Mouse (Mus musculus): Measurements from ENCODE around the gene Itgb1bp1. TPM values are rescaled to one million over a fixed set of nuclear protein-coding genes. Genes with fewer than 3 reads are reported as not detected.

Gene Itgb1bp1
- polyA plus RNA-seq, 1 experiment from 2014 or later, result 50.9 TPM

GRCm38 (mm10) chr12:21274446-21274845 is 11.6 kb downstream of the Itgb1bp1 start:
- Histone ChIP-seq H3K4me1 (replicated peaks; ENCODE audit: insufficient read depth, low read length) (no peaks in the 10 kb centered on the region), H3K9me3 (replicated peaks; ENCODE audit: low read length) (no peaks in the 10 kb centered on the region), H3K9ac (ENCODE audit: low read depth, low read length) (no peak overlapping the region), H3K4me2 (ENCODE audit: low read length) (no peak overlapping the region), H3K36me3 (ENCODE audit: insufficient read depth, low read length) (peaks cover 29% of the 10 kb centered on the region), H3K27ac (no peak overlapping the region), H3K27me3 (ENCODE audit: insufficient read depth, low read length) (no peaks in the 10 kb centered on the region), H3K4me3 (replicated peaks; ENCODE audit: low read depth, low read length) (no peak overlapping the region)
- DNase-seq (ENCODE audit: low spot score) (no peak), ATAC-seq (replicated peaks; ENCODE audit: low FRiP score, low read depth) (no peak)
- WGBS, result 79% methylated on average over 7 of the region's 7 CpGs
- TF ChIP-seq CTCF (IDR thresholded peaks at IDR 0.05; ENCODE audit: low read depth), result no peak

GRCm38 (mm10) chr12:21268083-21268616 is 17.9 kb downstream of the Itgb1bp1 start:
- H3K9me3 ChIP-seq (replicated peaks; ENCODE audit: low read length), result no peaks in the 10 kb centered on the region

GRCm38 (mm10) chr12:21266784-21267098 is 19.3 kb downstream of the Itgb1bp1 start:
- Histone ChIP-seq H3K27ac (no peak overlapping the region), H3K9ac (ENCODE audit: low read depth, low read length) (no peak overlapping the region), H3K4me1 (replicated peaks; ENCODE audit: insufficient read depth, low read length) (no peaks in the 10 kb centered on the region), H3K36me3 (ENCODE audit: insufficient read depth, low read length) (peaks cover 35% of the 10 kb centered on the region), H3K27me3 (ENCODE audit: insufficient read depth, low read length) (no peaks in the 10 kb centered on the region), H3K4me3 (replicated peaks; ENCODE audit: low read depth, low read length) (no peak overlapping the region), H3K9me3 (replicated peaks; ENCODE audit: low read length) (no peaks in the 10 kb centered on the region), H3K4me2 (ENCODE audit: low read length) (no peak overlapping the region)
- 92% methylated on average over 2 of the region's 2 CpGs for WGBS
- no peak for TF ChIP-seq CTCF (IDR thresholded peaks at IDR 0.05; ENCODE audit: low read depth)
- no peak for DNase-seq (ENCODE audit: low spot score)
- ATAC-seq (replicated peaks; ENCODE audit: low FRiP score, low read depth), result peak; percentile 38

More at GRCm38 (mm10) chr12:21268083-21268616, 17.9 kb downstream of the Itgb1bp1 start:
- no peak for DNase-seq (ENCODE audit: low spot score)
- ATAC-seq (replicated peaks; ENCODE audit: low FRiP score, low read depth), result no peak
- Histone ChIP-seq H3K4me2 (ENCODE audit: low read length) (no peak overlapping the region), H3K36me3 (ENCODE audit: insufficient read depth, low read length) (peaks cover 40% of the 10 kb centered on the region), H3K27me3 (ENCODE audit: insufficient read depth, low read length) (no peaks in the 10 kb centered on the region), H3K4me1 (replicated peaks; ENCODE audit: insufficient read depth, low read length) (no peaks in the 10 kb centered on the region), H3K27ac (no peak overlapping the region), H3K9ac (ENCODE audit: low read depth, low read length) (no peak overlapping the region), H3K4me3 (replicated peaks; ENCODE audit: low read depth, low read length) (no peak overlapping the region)
- WGBS, result 92% methylated on average over 8 of the region's 8 CpGs
- TF ChIP-seq CTCF (IDR thresholded peaks at IDR 0.05; ENCODE audit: low read depth), result no peak

- peak; percentile 76 for DNase-seq (ENCODE audit: low spot score)
- peak; percentile 76 for TF ChIP-seq CTCF (IDR thresholded peaks at IDR 0.05; ENCODE audit: low read depth)
- ATAC-seq (replicated peaks; ENCODE audit: low FRiP score, low read depth), result peak; percentile 65
- Histone ChIP-seq H3K9me3 (replicated peaks; ENCODE audit: low read length) (no peaks in the 10 kb centered on the region), H3K4me1 (replicated peaks; ENCODE audit: insufficient read depth, low read length) (no peaks in the 10 kb centered on the region), H3K27ac (no peak overlapping the region), H3K4me3 (replicated peaks; ENCODE audit: low read depth, low read length) (no peak overlapping the region), H3K9ac (ENCODE audit: low read depth, low read length) (no peak overlapping the region), H3K4me2 (ENCODE audit: low read length) (no peak overlapping the region), H3K36me3 (ENCODE audit: insufficient read depth, low read length) (peaks cover 33% of the 10 kb centered on the region), H3K27me3 (ENCODE audit: insufficient read depth, low read length) (no peaks in the 10 kb centered on the region)
- 76% methylated on average over 14 of the region's 14 CpGs for WGBS
These were observed 19.9 kb downstream of the Itgb1bp1 start for GRCm38 (mm10) chr12:21265946-21266783.

GRCm38 (mm10) chr12:21265501-21265900 is 20.6 kb downstream of the Itgb1bp1 start:
- Histone ChIP-seq H3K4me2 (ENCODE audit: low read length) (no peak overlapping the region), H3K27ac (no peak overlapping the region), H3K36me3 (ENCODE audit: insufficient read depth, low read length) (peaks cover 27% of the 10 kb centered on the region), H3K9ac (ENCODE audit: low read depth, low read length) (no peak overlapping the region), H3K4me1 (replicated peaks; ENCODE audit: insufficient read depth, low read length) (no peaks in the 10 kb centered on the region), H3K9me3 (replicated peaks; ENCODE audit: low read length) (no peaks in the 10 kb centered on the region), H3K27me3 (ENCODE audit: insufficient read depth, low read length) (no peaks in the 10 kb centered on the region), H3K4me3 (replicated peaks; ENCODE audit: low read depth, low read length) (no peak overlapping the region)
- 88% methylated on average over 4 of the region's 4 CpGs for WGBS
- TF ChIP-seq CTCF (IDR thresholded peaks at IDR 0.05; ENCODE audit: low read depth), result no peak
- no peak for DNase-seq (ENCODE audit: low spot score)
- ATAC-seq (replicated peaks; ENCODE audit: low FRiP score, low read depth), result no peak

GRCm38 (mm10) chr12:21264970-21265369 is 21.1 kb downstream of the Itgb1bp1 start:
- Histone ChIP-seq H3K4me2 (ENCODE audit: low read length) (no peak overlapping the region), H3K36me3 (ENCODE audit: insufficient read depth, low read length) (peaks cover 23% of the 10 kb centered on the region), H3K27ac (peak overlapping the region; percentile 67), H3K9ac (ENCODE audit: low read depth, low read length) (no peak overlapping the region), H3K4me1 (replicated peaks; ENCODE audit: insufficient read depth, low read length) (no peaks in the 10 kb centered on the region), H3K4me3 (replicated peaks; ENCODE audit: low read depth, low read length) (no peak overlapping the region), H3K27me3 (ENCODE audit: insufficient read depth, low read length) (no peaks in the 10 kb centered on the region), H3K9me3 (replicated peaks; ENCODE audit: low read length) (no peaks in the 10 kb centered on the region)
- no peak for DNase-seq (ENCODE audit: low spot score)
- 73% methylated on average over 3 of the region's 3 CpGs for WGBS
- no peak for ATAC-seq (replicated peaks; ENCODE audit: low FRiP score, low read depth)
- no peak for TF ChIP-seq CTCF (IDR thresholded peaks at IDR 0.05; ENCODE audit: low read depth)

All from kidney, postnatal 0 days (tissue).